Mouse (Mus musculus): ENCODE measurements around the gene Fryl.

DNA sequence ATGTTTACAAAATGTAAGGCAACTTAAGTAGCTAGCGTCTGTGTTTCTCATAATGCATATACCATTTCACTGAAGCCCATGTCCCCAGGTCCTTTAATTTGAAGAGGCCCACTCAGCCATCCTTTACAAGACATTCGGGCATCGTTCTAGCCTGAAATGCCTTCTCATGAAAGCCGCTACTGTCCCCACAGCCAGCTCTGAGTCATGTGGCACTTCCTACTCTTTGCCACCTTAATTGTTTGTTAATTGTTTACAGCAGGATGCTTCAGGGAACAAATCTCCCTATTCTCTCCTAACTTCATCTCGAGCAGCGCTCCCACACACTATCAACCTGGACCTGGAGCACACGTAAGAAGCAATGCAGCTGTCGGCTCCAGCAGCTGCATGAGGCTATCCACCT, 8.2 kb downstream of the Fryl start:
- no peak for TF ChIP-seq FLI1 (IDR thresholded peaks at IDR 0.05; ENCODE audit: low read length)
- TF ChIP-seq GATA1 (IDR thresholded peaks at IDR 0.05; ENCODE audit: borderline replicate concordance, low read length), result no peak
